Mouse (Mus musculus): ENCODE results near the gene Dpm3. TPM values are rescaled to one million over a fixed set of nuclear protein-coding genes. Genes with fewer than 3 reads are reported as not detected.

The Dpm3 gene
- polyA plus RNA-seq, 1 experiment from 2014 or later = 76.4 TPM

DNA sequence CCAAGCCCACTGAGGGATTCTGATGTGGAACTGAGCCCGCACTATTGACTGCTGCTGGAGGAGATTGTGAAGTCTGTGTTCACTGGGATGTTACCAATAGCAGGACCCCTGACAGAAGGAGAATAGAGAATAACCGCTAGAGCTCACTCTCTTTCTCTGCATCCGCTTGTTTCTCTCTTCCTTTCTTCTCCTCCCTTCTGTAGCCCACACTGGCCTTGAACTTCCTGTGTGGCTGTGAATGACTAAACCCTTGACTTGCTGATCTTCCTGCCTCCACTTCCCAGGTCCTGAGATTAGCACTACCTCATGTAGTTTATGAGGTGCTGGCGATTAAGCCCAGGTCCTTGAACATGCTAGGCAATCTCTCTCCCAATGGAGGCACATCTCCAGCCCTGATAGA lies 11.7 kb upstream of the Dpm3 start:
- WGBS = 86% methylated on average over 4 of the region's 4 CpGs
- Histone ChIP-seq H3K4me2 (replicated peaks) (peak overlapping the region; percentile 83), H3K4me1 (peaks cover 53% of the 10 kb centered on the region), H3K27me3 (replicated peaks) (peaks cover 4% of the 10 kb centered on the region; the same call in 1 of the 2 replicates), H3K36me3 (peaks cover 9% of the 10 kb centered on the region; the same call in 1 of the 2 replicates), H3K27ac (no peak overlapping the region), H3K9me3 (no peaks in the 10 kb centered on the region), H3K4me3 (peak overlapping the region; percentile 66; the same call in 1 of the 2 replicates), H3K9ac (0 out of 2 replicates have a peak overlapping the region, but pooled peaks have one; percentile 76)
- no peak for ATAC-seq (ENCODE audit: low FRiP score, low read depth)

DNA sequence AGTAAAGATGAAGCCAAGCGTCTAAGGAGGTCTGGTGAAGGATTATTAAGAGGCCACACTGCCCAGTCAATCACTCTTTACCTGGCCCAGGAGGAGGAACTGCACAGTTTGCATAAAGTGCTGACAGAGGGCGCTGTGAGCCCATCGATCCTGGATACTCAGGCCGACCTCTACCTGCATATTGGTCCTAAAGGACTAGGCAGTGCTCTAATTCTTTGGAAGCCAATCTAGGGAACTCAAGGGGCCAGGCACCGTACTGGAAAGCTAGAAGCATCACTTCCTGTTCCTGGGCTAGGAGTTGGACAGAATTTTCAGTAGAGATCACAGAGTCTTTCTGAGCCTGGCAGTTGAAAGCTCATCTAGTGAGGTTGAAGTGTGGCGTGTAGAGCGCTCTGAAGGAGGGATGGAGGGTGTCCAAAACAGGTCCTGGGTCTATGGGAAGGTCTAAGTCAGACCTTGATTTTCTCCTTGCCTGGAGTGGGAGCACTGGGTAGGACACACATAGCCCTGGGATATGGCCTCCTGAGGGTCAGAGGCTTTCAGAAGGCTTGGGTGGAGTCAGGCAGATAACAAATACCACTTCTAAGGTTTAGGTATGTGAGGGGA lies 8.6 kb upstream of the Dpm3 start:
- Histone ChIP-seq H3K4me2 (replicated peaks) (peak overlapping the region; percentile 46; the same call in 1 of the 2 replicates), H3K4me1 (peaks cover 33% of the 10 kb centered on the region), H3K27ac (no peak overlapping the region), H3K27me3 (replicated peaks) (peaks cover 4% of the 10 kb centered on the region; the same call in 1 of the 2 replicates), H3K4me3 (no peak overlapping the region), H3K36me3 (peaks cover 9% of the 10 kb centered on the region; the same call in 1 of the 2 replicates), H3K9me3 (no peaks in the 10 kb centered on the region), H3K9ac (no peak overlapping the region)
- ATAC-seq (ENCODE audit: low FRiP score, low read depth) = no peak
- WGBS = 20% methylated on average over 7 of the region's 7 CpGs

GRCm38 (mm10) chr3:89251365-89251895 lies 7.7 kb upstream of the Dpm3 start:
- Histone ChIP-seq H3K27me3 (replicated peaks) (peaks cover 4% of the 10 kb centered on the region; the same call in 1 of the 2 replicates), H3K4me3 (no peak overlapping the region), H3K36me3 (peaks cover 9% of the 10 kb centered on the region; the same call in 1 of the 2 replicates), H3K4me2 (replicated peaks) (peak overlapping the region; percentile 46), H3K27ac (no peak overlapping the region), H3K4me1 (peaks cover 27% of the 10 kb centered on the region), H3K9me3 (no peaks in the 10 kb centered on the region), H3K9ac (no peak overlapping the region)
- ATAC-seq (ENCODE audit: low FRiP score, low read depth) = no peak
- 4% methylated on average over 17 of the region's 17 CpGs for WGBS

DNA sequence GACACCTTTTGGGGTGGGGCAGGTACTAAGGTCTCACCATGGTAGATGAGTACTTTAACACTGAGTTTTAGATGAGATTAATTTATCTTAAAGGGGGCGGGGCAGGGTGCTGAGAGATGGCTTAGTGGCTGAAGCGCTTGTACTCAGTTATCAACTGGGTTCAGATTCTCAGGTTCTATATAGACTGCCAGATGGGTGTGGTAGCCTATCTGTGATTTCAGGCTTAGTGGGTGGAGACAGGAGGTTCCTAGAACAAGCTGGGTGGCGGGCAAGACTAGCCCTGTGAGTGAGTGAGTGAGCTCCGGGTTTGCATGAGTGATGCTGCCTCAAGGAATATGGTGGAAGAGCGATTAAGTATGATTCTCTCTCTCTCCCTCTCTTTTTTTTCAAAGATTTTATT lies 4.2 kb upstream of the Dpm3 start:
- no peak for ATAC-seq (ENCODE audit: low FRiP score, low read depth)
- Histone ChIP-seq H3K36me3 (no peaks in the 10 kb centered on the region), H3K9me3 (no peaks in the 10 kb centered on the region), H3K4me3 (no peak overlapping the region), H3K9ac (no peak overlapping the region), H3K4me2 (replicated peaks) (no peak overlapping the region), H3K27me3 (replicated peaks) (peaks cover 4% of the 10 kb centered on the region; the same call in 1 of the 2 replicates), H3K4me1 (peaks cover 16% of the 10 kb centered on the region), H3K27ac (no peak overlapping the region)
- 97% methylated on average over 5 of the region's 5 CpGs for WGBS

GRCm38 (mm10) chr3:89256177-89256576 lies 3.0 kb upstream of the Dpm3 start:
- Histone ChIP-seq H3K36me3 (no peaks in the 10 kb centered on the region), H3K4me2 (replicated peaks) (no peak overlapping the region), H3K9me3 (no peaks in the 10 kb centered on the region), H3K27ac (no peak overlapping the region), H3K4me1 (peaks cover 6% of the 10 kb centered on the region), H3K9ac (no peak overlapping the region), H3K27me3 (replicated peaks) (peaks cover 4% of the 10 kb centered on the region; the same call in 1 of the 2 replicates), H3K4me3 (no peak overlapping the region)
- ATAC-seq (ENCODE audit: low FRiP score, low read depth) = no peak
- WGBS = 78% methylated on average over 5 of the region's 5 CpGs

DNA sequence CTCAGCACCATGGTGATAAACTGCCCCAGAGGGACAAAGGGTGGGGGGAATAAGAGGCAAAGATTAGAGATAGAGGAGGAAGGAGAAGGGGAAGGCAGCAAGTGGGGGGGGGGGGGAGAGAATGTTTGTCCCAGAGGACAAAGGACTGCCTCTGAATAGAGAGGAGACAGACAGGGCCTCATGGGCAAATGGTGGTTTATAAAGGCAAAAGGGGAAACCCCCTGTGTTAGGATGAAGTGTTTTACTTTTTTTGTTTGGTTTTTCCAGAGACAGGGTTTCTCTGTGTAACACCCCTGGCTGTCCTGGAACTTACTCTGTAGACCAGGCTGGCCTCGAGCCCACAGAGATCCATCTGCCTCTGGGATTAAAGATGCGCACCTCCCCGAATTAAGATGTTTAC lies 1.1 kb downstream of the Dpm3 start:
- Histone ChIP-seq H3K9ac (no peak overlapping the region), H3K4me1 (no peaks in the 10 kb centered on the region), H3K4me3 (no peak overlapping the region), H3K9me3 (no peaks in the 10 kb centered on the region), H3K27me3 (replicated peaks) (no peaks in the 10 kb centered on the region), H3K27ac (no peak overlapping the region), H3K36me3 (no peaks in the 10 kb centered on the region), H3K4me2 (replicated peaks) (no peak overlapping the region)
- WGBS = 74% methylated on average over 3 of the region's 3 CpGs
- ATAC-seq (ENCODE audit: low FRiP score, low read depth) = no peak

DNA sequence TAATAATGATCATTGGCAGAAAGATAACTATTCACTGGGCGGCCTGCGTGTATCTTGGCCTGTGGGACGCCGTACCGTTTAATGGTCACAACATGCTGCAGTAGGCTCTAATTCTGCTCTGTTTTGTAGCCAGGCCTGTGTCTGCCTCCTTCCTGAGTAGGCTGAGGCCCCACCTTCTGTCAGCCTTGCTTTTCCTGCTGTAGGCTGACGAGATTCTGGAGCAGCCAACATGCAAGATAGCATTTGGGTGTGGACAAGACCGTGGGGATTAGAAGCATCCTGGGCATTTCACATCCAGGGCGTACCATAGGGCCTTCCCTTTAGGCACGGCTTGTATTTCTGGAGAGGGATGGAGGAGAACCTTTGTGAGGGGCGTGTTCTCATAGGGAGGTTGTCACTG lies 3.3 kb downstream of the Dpm3 start:
- H3K4me2 ChIP-seq (replicated peaks) = no peak overlapping the region
- H3K4me3 ChIP-seq = no peak overlapping the region
- no peaks in the 10 kb centered on the region for H3K9me3 ChIP-seq
- H3K27me3 ChIP-seq (replicated peaks) = no peaks in the 10 kb centered on the region
- no peaks in the 10 kb centered on the region for H3K36me3 ChIP-seq
- 73% methylated on average over 10 of the region's 10 CpGs for WGBS
- ATAC-seq (ENCODE audit: low FRiP score, low read depth) = no peak
- H3K9ac ChIP-seq = no peak overlapping the region
- H3K27ac ChIP-seq = no peak overlapping the region
- H3K4me1 ChIP-seq = peaks cover 8% of the 10 kb centered on the region

- H3K27me3 ChIP-seq (replicated peaks) = no peaks in the 10 kb centered on the region
- no peak overlapping the region for H3K27ac ChIP-seq
- H3K4me2 ChIP-seq (replicated peaks) = peak overlapping the region; percentile 98
- H3K4me1 ChIP-seq = peaks cover 26% of the 10 kb centered on the region
- H3K4me3 ChIP-seq = peak overlapping the region; percentile 69
- no peaks in the 10 kb centered on the region for H3K36me3 ChIP-seq
- H3K9ac ChIP-seq = peak overlapping the region; percentile 80
- peak; percentile 83 for ATAC-seq (ENCODE audit: low FRiP score, low read depth)
- 2% methylated on average over 20 of the region's 20 CpGs for WGBS
- no peaks in the 10 kb centered on the region for H3K9me3 ChIP-seq
Measured at GRCm38 (mm10) chr3:89266439-89266893, 7.3 kb downstream of the Dpm3 start.

GRCm38 (mm10) chr3:89268916-89269315 lies 9.8 kb downstream of the Dpm3 start:
- 49% methylated on average over 8 of the region's 8 CpGs for WGBS

DNA sequence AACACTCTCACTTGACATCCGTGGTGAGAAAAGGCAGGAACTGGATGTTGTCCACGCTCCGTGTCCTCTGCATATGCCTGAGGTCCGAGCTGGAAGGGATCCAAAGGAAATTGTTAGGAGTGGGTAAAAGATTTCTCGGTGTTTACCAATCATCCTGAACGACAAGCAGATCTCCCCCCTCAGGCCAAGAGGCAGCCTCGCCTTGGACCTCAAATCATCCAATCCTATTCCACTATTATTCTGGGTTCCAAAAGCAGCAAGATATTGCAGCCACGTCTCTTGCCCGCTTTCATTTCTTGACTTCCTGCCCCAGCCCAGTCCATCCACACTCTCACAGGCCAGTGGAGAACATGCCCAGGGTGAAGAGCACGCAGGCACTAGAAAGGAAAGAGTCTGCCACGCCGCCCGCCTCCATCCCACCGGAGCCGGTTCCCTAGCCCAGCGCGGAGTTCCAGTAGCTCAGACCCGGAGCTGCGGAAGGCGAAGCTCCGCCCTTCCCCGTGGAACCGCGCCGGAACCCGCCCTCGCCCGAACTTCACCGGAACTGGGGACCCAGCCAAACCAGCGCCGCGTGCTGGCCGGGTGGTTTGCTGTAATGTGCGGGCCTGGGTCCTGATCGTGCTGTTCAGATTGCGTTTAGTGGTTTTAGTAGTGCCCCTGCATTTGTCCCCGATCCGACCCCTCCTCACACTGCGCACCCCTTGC lies 11.0 kb downstream of the Dpm3 start, which contains the start of gene Slc50a1:
TSS of gene Slc50a1 (minus strand) at position 520 of the 705 bp plus-strand sequence.
- peak within 1 kb of the TSS; percentile 50 for H3K4me3 ChIP-seq

More at GRCm38 (mm10) chr3:89268916-89269315, 9.8 kb downstream of the Dpm3 start:
- Histone ChIP-seq H3K9me3 (no peaks in the 10 kb centered on the region), H3K27ac (no peak overlapping the region), H3K4me3 (no peak overlapping the region), H3K4me1 (peaks cover 28% of the 10 kb centered on the region), H3K27me3 (replicated peaks) (no peaks in the 10 kb centered on the region), H3K36me3 (no peaks in the 10 kb centered on the region), H3K4me2 (replicated peaks) (peak overlapping the region; percentile 75), H3K9ac (0 out of 2 replicates have a peak overlapping the region, but pooled peaks have one; percentile 68)
- ATAC-seq (ENCODE audit: low FRiP score, low read depth) = no peak

GRCm38 (mm10) chr3:89270891-89271290 lies 11.7 kb downstream of the Dpm3 start:
- peak overlapping the region; percentile 50; the same call in 1 of the 2 replicates for H3K4me3 ChIP-seq
- 78% methylated on average over 6 of the region's 6 CpGs for WGBS
- H3K27ac ChIP-seq = no peak overlapping the region

More for the DNA sequence above, 11.0 kb downstream of the Dpm3 start, which contains the start of gene Slc50a1:
- Histone ChIP-seq H3K36me3 (no peaks in the 10 kb centered on the region), H3K4me2 (replicated peaks) (peak within 1 kb of the TSS; percentile 75), H3K27ac (no peak within 1 kb of the TSS), H3K9me3 (no peaks in the 10 kb centered on the region), H3K4me1 (peaks cover 28% of the 10 kb centered on the region), H3K9ac (peak within 1 kb of the TSS; percentile 68), H3K27me3 (replicated peaks) (no peaks in the 10 kb centered on the region)
- 4% methylated on average over 39 of the region's 39 CpGs for WGBS
- peak; percentile 19; the same call in 1 of the 2 replicates for ATAC-seq (ENCODE audit: low FRiP score, low read depth)

DNA sequence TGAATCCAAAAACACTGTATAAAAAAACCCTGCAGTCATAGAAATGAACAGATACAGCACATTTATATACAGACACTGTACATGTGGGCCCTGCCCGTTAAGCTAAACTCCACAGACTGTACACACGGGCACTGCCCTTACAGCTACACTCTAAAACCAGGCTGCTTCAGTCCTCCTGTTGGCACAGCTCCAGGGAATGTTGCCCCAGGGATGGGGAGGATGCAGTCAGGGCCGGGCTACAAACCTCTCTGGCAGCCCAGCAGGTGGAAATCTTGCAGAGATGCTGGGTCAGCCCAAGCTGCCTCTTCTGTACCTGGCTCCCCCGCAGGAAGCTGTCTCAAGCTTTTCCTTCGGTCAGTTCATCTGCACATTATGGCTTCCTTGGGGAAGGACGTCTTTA lies 12.6 kb downstream of the Dpm3 start:
- no peak overlapping the region for H3K9ac ChIP-seq
- no peak overlapping the region for H3K4me2 ChIP-seq (replicated peaks)
- no peaks in the 10 kb centered on the region for H3K27me3 ChIP-seq (replicated peaks)
- no peaks in the 10 kb centered on the region for H3K36me3 ChIP-seq
- H3K27ac ChIP-seq = no peak overlapping the region
- peaks cover 27% of the 10 kb centered on the region for H3K4me1 ChIP-seq
- no peak overlapping the region for H3K4me3 ChIP-seq
- no peaks in the 10 kb centered on the region for H3K9me3 ChIP-seq
- no peak for ATAC-seq (ENCODE audit: low FRiP score, low read depth)
- 67% methylated on average over 6 of the region's 6 CpGs for WGBS

More at GRCm38 (mm10) chr3:89270891-89271290, 11.7 kb downstream of the Dpm3 start:
- Histone ChIP-seq H3K36me3 (no peaks in the 10 kb centered on the region), H3K4me1 (peaks cover 28% of the 10 kb centered on the region), H3K27me3 (replicated peaks) (no peaks in the 10 kb centered on the region), H3K9me3 (no peaks in the 10 kb centered on the region), H3K4me2 (replicated peaks) (peak overlapping the region; percentile 75), H3K9ac (no peak overlapping the region; the same call in 1 of the 2 replicates)
- ATAC-seq (ENCODE audit: low FRiP score, low read depth) = no peak

Measured in neural tube, embryonic 12.5 days (tissue).